Mouse (Mus musculus): ENCODE measurements around the gene Gm45837.

Gene Gm45837

GRCm38 (mm10) chr7:101410267-101410936 is at the start of gene Gm45837:
Gene Gm45837 (plus strand): TSS chr7:101410886.
- no peak for DNase-seq (ENCODE audit: low spot score in 2 of 2)

GRCm38 (mm10) chr7:101361021-101361420 is 49.7 kb upstream of the Gm45837 start:
- DNase-seq (ENCODE audit: low spot score in 2 of 2): no peak

- DNase-seq (ENCODE audit: low spot score in 2 of 2): no peak
Measured at GRCm38 (mm10) chr7:101361767-101362166, 48.9 kb upstream of the Gm45837 start.

DNA sequence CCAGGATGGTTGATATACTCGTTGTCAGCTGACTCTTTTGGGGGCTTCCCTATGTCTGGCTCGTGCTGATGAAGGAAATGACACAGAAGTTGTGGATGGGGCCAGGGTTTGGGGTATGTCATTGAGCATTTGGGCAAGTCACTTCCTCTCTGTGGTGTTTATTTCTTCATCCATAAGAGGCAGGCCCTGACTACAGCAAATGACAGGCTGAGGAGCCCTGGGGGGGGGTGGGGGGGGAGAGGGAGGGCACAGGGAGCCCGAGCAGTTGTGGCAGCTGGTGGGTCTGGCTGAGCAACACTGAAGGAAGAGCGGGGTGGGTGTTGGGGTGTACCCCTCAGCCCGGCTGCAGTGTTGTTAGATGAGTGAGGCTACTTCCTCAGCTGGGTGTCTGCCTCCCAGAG is 47.9 kb upstream of the Gm45837 start:
- DNase-seq (ENCODE audit: low spot score in 2 of 2): no peak

GRCm38 (mm10) chr7:101363914-101364313 is 46.8 kb upstream of the Gm45837 start:
- no peak for DNase-seq (ENCODE audit: low spot score in 2 of 2)

DNA sequence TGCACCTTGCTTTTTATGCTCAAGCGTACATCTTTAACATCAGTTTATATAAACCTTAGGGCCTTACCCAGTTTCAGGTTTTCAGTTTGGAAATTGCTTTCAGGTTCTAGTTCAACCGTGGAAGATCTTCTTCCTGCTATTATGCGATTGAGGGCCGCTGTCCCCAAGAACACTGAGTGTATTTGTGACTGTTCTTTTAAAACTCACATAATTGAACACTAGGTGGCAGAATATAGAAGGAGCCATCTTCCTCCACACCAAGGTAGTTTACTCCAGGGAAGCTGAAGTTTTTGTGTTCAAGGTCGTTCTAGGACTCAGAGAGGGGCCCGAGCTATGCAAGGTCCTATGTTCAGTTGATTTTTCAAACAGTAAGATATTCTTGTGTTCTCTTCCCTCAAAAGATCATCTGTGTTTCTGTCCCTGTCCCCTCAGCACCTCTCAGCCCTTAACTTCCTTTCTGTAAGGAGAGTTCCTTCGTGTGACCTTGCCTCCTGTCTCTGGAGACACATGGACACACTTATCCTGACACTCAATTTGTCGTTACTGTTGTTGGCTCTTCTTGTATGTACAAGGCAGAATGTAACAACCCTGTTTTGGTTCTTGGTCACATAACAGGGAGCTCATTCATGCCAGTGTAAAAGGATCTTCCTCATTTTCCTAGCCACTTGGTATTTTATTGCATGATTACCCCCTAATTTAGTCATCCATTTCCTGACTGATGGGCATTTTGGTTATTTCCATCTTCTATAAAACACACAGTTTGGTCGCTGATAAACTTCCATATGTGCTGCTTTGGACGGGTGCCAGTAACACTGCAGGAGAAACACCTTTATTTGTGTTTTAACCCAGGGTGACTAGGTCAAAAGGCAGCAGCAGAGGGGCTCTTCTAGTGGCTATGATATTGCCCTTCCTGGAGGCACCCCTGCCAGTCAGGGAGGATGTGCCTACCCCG is 42.5 kb upstream of the Gm45837 start:
- no peak for DNase-seq (ENCODE audit: low spot score in 2 of 2)

DNA sequence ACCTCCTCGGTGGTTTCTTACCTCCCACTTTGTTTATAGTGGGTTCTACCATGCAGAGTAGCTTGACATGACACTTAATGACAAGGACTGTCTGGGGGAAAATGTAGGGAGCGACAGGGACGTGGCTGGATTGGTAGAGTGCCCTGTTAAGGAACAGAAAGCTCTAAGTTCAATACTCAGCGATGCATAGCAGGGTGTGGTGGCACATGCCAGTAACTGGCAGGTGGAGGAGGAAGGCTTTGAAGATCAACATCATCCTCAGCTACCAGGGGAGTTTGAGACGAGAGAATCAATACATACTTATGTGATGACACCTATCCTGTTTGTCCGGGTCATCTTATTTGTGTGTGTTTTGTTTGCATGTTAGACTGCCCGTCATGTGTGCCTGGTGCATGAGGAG is 41.0 kb upstream of the Gm45837 start:
- no peak for DNase-seq (ENCODE audit: low spot score in 2 of 2)

- DNase-seq (ENCODE audit: low spot score in 2 of 2): no peak
Measured at GRCm38 (mm10) chr7:101373082-101373481, 37.6 kb upstream of the Gm45837 start.

GRCm38 (mm10) chr7:101374155-101374554 is 36.5 kb upstream of the Gm45837 start:
- DNase-seq (ENCODE audit: low spot score in 2 of 2): no peak

DNA sequence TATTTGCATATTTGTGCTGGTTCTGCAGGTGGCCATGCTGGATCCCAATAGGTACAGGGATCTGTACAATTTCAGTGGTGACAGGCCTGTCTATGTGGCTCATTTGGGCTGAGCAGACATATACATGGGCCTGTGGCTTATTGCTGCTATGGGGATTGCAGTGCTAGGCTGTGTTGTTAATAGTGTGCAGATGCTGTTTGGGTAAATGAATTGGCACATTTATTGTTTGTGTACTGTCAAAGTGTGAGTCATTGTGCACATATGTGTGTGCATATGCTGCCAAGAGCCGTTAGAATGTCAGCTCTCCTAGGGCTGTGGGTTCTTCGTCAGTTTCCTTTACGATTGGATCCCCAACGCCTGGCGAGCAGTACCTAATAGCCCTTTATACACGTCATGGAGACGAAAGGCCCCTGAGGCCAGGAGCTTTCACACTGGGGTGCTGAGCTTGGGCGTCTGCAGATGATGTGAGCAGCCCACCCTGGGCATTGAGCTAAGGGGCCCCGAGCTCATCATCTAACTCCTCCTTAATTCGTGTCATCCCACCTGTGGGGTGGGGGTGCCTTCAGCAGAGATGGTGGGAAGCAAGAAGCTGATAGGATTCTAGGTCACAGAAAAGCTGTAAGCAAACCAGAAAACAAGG is 33.9 kb upstream of the Gm45837 start:
- DNase-seq (ENCODE audit: low spot score in 2 of 2): no peak

GRCm38 (mm10) chr7:101377741-101378262 is 32.9 kb upstream of the Gm45837 start:
- peak; percentile 85 to 90 for DNase-seq (ENCODE audit: low spot score in 2 of 2)

GRCm38 (mm10) chr7:101378285-101378684 is 32.4 kb upstream of the Gm45837 start:
- no peak for DNase-seq (ENCODE audit: low spot score in 2 of 2)

DNA sequence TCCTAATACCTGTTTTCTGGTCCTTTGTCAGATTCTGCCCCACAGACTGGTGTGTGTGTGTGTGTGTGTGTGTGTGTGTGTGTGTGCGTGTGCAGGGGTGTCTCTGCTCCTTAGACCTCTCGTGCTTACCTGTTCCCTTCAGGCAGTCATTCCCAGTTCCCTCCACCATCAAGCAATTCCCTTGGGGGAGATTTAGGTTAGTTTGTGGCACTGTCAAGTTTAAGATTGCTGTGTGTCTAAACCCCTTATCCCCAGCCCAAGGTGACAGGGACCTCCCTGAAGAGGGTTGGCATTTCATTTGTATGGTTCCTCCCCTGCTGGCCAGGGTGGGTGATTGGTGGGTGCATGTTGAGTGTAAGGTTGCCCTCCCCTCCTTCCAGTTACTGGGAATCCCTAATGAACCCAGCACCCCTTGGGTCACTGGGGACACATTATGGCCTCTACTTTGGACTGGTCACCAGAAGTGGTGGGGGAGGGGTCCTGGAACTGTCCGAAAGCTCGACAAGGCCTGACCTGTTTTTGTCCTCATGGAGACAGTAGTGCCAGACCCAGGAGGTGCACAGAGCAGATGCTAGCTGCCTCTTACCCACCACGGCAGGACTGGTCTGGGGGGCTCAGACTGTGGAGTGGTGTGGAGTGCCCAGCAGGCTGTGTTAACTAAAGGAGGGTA is 31.8 kb upstream of the Gm45837 start:
- no peak for DNase-seq (ENCODE audit: low spot score in 2 of 2)

DNA sequence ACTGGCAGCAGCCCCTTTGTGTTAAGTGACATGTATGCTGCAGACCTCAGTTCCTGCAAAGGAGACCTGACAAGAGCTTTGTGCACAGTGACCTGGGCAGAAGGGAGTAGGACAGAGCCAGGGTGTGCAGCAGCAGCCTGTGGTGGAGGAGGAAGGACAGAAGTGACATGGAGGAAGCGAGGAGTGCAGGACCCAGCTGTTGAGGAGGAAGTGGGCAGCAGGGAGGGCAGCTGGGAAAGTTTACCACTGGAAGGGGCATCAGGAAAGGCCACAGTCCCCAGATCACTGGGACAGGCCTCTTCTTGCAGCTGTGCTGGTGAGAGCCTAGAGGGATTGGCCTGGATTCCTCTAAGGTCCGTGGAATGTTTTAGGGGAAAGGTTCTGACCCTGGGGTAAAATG is 31.0 kb upstream of the Gm45837 start:
- DNase-seq (ENCODE audit: low spot score in 2 of 2): no peak

- DNase-seq (ENCODE audit: low spot score in 2 of 2): no peak
Measured at GRCm38 (mm10) chr7:101381512-101381911, 29.2 kb upstream of the Gm45837 start.

DNA sequence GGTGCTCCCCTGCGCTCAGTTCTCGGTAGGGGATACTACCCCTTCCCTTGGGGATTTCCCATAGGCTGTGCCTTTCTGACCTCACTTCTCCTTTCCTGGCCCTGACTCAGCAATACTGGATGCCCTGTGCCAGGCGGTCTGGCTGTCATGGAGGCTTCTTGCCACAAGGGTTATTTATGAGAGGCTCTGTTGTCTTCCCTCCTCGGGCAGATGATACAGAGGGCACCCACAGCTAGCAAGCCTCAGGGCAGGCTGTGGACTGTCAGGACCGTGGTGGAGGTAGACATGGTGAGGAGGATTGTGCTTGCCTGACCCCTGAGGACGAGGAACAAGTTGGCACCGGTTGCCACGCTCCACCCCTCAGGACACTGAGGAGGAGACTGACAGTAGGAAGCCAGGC is 28.3 kb upstream of the Gm45837 start:
- DNase-seq (ENCODE audit: low spot score in 2 of 2): peak in 1 of 2 experiments; percentile 69

- DNase-seq (ENCODE audit: low spot score in 2 of 2): peak in 1 of 2 experiments; percentile 70
Measured at GRCm38 (mm10) chr7:101383756-101384155, 26.9 kb upstream of the Gm45837 start.

GRCm38 (mm10) chr7:101384931-101385330 is 25.8 kb upstream of the Gm45837 start:
- no peak for DNase-seq (ENCODE audit: low spot score in 2 of 2)

- peak in 1 of 2 experiments; percentile 58 for DNase-seq (ENCODE audit: low spot score in 2 of 2)
Measured at GRCm38 (mm10) chr7:101385331-101385733, 25.4 kb upstream of the Gm45837 start.

- DNase-seq (ENCODE audit: low spot score in 2 of 2): no peak
Measured at GRCm38 (mm10) chr7:101385866-101386452, 24.7 kb upstream of the Gm45837 start.

- DNase-seq (ENCODE audit: low spot score in 2 of 2): no peak
Measured at GRCm38 (mm10) chr7:101389256-101389655, 21.4 kb upstream of the Gm45837 start.

Measured in heart, adult 9 months (tissue).